Mouse (Mus musculus) duodenum, adult 2 months (tissue): Measurements from ENCODE around the gene Rad1. TPM values are rescaled to one million over a fixed set of nuclear protein-coding genes. Genes with fewer than 3 reads are reported as not detected.

Experiments
- polyA plus RNA-seq: library from polyadenylated mRNA; depleted of rRNA; stranded (reverse); fragments of >200 nt; gene quantifications from 2 replicates; pipeline ENCODE4 v1.2.3, GENCODE M21; 2012; ENCODE audit warnings: low replicate concordance; rRNA removed

Gene Rad1
- 2.5 and 3.2 TPM in 2 replicates for polyA plus RNA-seq

GRCm38 (mm10) chr15:10485484-10486364 is at the start of gene Rad1, which contains the start of gene Brix1:
TSS of gene Rad1 (plus strand) at chr15:10486018.
TSS of gene Brix1 (minus strand) at chr15:10485947.

GRCm38 (mm10) chr15:10470151-10470831 is 15.5 kb upstream of the Rad1 start, which contains the start of gene Dnajc21:
TSS of gene Dnajc21 (minus strand) at chr15:10470516.

Other genes starting within 250 kb of the Rad1 start
- not detected in 2 replicates for gene Gm21973, start 160.6 kb upstream of the Rad1 start, polyA plus RNA-seq
- gene Agxt2, start 127.5 kb upstream of the Rad1 start, polyA plus RNA-seq: 0.09 TPM in 1 of 2 replicates, not detected in the other
- 0.32 and 0.44 TPM in 2 replicates for gene Dnajc21, start 15.5 kb upstream of the Rad1 start, polyA plus RNA-seq
- gene Brix1, start 71 bp upstream of the Rad1 start, polyA plus RNA-seq: 0.09 and 0.13 TPM in 2 replicates
- gene Ttc23l, start 72.7 kb downstream of the Rad1 start, polyA plus RNA-seq: not detected in 2 replicates
- 0.49 and 0.65 TPM in 2 replicates for gene Rai14, start 228.6 kb downstream of the Rad1 start, polyA plus RNA-seq